Mouse (Mus musculus) liver, embryonic 16.5 days (tissue): Measurements from ENCODE around the gene Uap1. TPM values are rescaled to one million over a fixed set of nuclear protein-coding genes. Genes with fewer than 3 reads are reported as not detected.

Experiments
- ATAC-seq: fragments of 200-750 bp; cut with Nextera tagmentation; 2 replicates; pipeline ENCODE4 v1.8.0; 2017; ENCODE audit warnings: low read depth, mild to moderate bottlenecking, moderate number of reproducible peaks, moderate library complexity
- H3K27ac ChIP-seq: fragments of 300-500 bp; sonication (generic); 2 replicates; pipeline ENCODE4 v1.5.1; 2014; ENCODE audit warnings: mild to moderate bottlenecking, low read length
- H3K27me3 ChIP-seq: fragments of 300-500 bp; sonication (generic); 2 replicates; pipeline ENCODE4 v1.6.1; 2014; ENCODE audit warnings: low read depth, low read length, mixed read lengths; ENCODE audit not compliant: control insufficient read depth, insufficient read depth
- H3K36me3 ChIP-seq: fragments of 300-500 bp; sonication (generic); 2 replicates; pipeline ENCODE4 v1.6.1; 2014; ENCODE audit warnings: mild to moderate bottlenecking; ENCODE audit not compliant: control insufficient read depth, insufficient read depth
- H3K4me1 ChIP-seq: fragments of 300-500 bp; sonication (generic); 2 replicates; pipeline ENCODE4 v1.6.1; 2014; ENCODE audit warnings: low read depth, low read length, mixed read lengths; ENCODE audit not compliant: control insufficient read depth
- H3K4me2 ChIP-seq: fragments of 300-500 bp; sonication (generic); 2 replicates; pipeline ENCODE4 v1.6.1; 2014; ENCODE audit warnings: low read depth, low read length, mixed read lengths
- H3K4me3 ChIP-seq: fragments of 300-500 bp; sonication (generic); 2 replicates; pipeline ENCODE4 v1.5.1; 2014; ENCODE audit warnings: low read depth, mild to moderate bottlenecking, low read length
- H3K9ac ChIP-seq: fragments of 300-500 bp; sonication (generic); 2 replicates; pipeline ENCODE4 v1.6.1; 2014; ENCODE audit warnings: low read depth, low read length
- H3K9me3 ChIP-seq: fragments of 300-500 bp; sonication (generic); replicated peaks from 2 replicates; pipeline ENCODE4 v1.6.1; 2016; ENCODE audit warnings: low read length; ENCODE audit not compliant: control insufficient read depth
- WGBS: fragments of 180-500 bp; shearing (Covaris S2); extraction: QIAGEN DNeasy Blood & Tissue Kit; methylation state at CpG from one replicate; pipeline ENCODE4 v1.1.7; 2014; ENCODE audit not compliant: insufficient replicate concordance; 5-methylcytosine and 5-hydroxymethylcytosine counted together
- polyA plus RNA-seq: library from polyadenylated mRNA; unstranded; fragments of >200 nt; fragmentation: Nextera tagmentation; extraction: Ambion mirVana; gene quantifications from 2 replicates; pipeline ENCODE4 v1.2.1, GENCODE M21; 2015

Gene Uap1
- polyA plus RNA-seq, 1 experiment from 2014 or later = 27.3 TPM

GRCm38 (mm10) chr1:170206395-170206794 lies 31.6 kb upstream of the Uap1 start:
- ATAC-seq = no peak
- WGBS = 88% methylated on average over 6 of the region's 6 CpGs
- Histone ChIP-seq H3K36me3 (peaks cover 41% of the 10 kb centered on the region), H3K27me3 (no peaks in the 10 kb centered on the region), H3K9me3 (no peaks in the 10 kb centered on the region), H3K4me3 (no peak overlapping the region), H3K9ac (no peak overlapping the region), H3K4me2 (no peak overlapping the region), H3K4me1 (no peaks in the 10 kb centered on the region), H3K27ac (no peak overlapping the region)

- H3K4me2 ChIP-seq = no peak overlapping the region
- 73% methylated on average over 3 of the region's 3 CpGs for WGBS
- H3K27ac ChIP-seq = no peak overlapping the region
- ATAC-seq = no peak
- no peak overlapping the region for H3K4me3 ChIP-seq
- H3K27me3 ChIP-seq = no peaks in the 10 kb centered on the region
- no peak overlapping the region for H3K9ac ChIP-seq
- no peaks in the 10 kb centered on the region for H3K4me1 ChIP-seq
- H3K36me3 ChIP-seq = peaks cover 24% of the 10 kb centered on the region
- no peaks in the 10 kb centered on the region for H3K9me3 ChIP-seq
Measured at GRCm38 (mm10) chr1:170200379-170200778, 25.6 kb upstream of the Uap1 start.

DNA sequence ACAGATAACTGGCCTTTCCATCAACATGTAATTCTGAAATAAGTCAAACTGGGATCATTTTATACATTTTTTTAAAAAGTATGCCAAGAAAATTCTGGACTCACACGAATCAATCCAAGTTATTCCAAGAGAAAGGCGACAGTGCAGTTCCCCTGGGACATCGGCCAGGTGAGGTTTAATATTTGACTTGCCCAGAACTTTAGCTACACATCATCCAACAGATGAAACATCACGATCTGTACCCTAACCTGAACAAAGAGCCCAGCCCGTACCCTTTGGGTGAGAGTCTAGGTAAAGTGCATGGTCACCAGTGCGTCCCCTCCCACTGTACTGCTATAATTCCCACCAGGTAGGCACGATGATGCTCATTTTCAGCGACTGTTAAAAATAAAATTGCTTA lies 21.5 kb upstream of the Uap1 start:
- no peak overlapping the region for H3K9ac ChIP-seq
- no peak overlapping the region for H3K27ac ChIP-seq
- no peak overlapping the region for H3K4me3 ChIP-seq
- 0 out of 2 replicates have a peak, but pooled peaks have one; percentile 24 for ATAC-seq
- WGBS = 80% methylated on average over 8 of the region's 8 CpGs
- peaks cover 33% of the 10 kb centered on the region for H3K36me3 ChIP-seq
- no peak overlapping the region for H3K4me2 ChIP-seq
- H3K4me1 ChIP-seq = no peaks in the 10 kb centered on the region
- H3K27me3 ChIP-seq = no peaks in the 10 kb centered on the region
- no peaks in the 10 kb centered on the region for H3K9me3 ChIP-seq

DNA sequence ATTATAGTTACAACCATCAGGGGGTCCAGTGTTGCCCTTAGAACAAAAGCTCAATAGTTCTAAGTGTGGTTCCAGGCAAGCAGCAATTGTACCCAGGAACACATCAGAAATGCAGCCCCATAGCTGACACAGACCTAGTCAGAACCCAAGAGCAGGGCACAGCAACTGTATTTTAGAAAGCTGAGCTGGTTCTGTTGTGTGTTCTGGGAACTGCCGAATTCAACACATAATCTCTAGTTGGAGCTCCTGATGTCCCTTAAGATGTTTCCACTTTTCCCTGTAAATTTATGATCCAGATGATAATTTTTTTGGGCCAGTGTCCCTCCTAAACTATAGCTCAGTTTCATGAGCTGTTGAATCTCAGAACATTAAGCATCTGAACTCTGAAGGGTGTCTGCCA lies 17.2 kb upstream of the Uap1 start:
- Histone ChIP-seq H3K9ac (no peak overlapping the region), H3K27me3 (no peaks in the 10 kb centered on the region), H3K36me3 (peaks cover 18% of the 10 kb centered on the region), H3K27ac (no peak overlapping the region), H3K4me1 (no peaks in the 10 kb centered on the region), H3K4me3 (no peak overlapping the region), H3K4me2 (no peak overlapping the region), H3K9me3 (no peaks in the 10 kb centered on the region)
- WGBS = 81% methylated on average over 1 of the region's 1 CpGs
- ATAC-seq = no peak

DNA sequence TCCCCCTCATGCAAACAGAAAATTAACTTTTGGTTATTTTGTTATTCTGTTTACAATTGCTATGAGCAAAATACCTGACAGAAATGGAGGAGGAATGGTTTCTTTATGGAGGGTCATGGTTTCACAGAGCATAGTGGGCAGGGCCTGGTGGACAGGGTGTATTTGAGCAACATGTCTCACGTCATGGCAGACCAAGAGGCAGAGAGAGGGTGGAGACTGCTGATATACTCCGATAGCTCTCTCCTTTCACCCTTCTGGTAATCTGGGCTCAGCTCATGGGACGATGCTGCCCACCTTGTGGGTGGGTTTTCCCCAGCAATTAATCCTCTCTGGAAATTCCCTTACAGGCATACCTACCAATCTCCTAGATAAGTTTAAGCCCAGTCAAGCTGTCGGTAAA lies 15.5 kb upstream of the Uap1 start:
- Histone ChIP-seq H3K4me2 (no peak overlapping the region), H3K27ac (no peak overlapping the region), H3K9ac (no peak overlapping the region), H3K27me3 (no peaks in the 10 kb centered on the region), H3K4me3 (no peak overlapping the region), H3K9me3 (no peaks in the 10 kb centered on the region), H3K4me1 (no peaks in the 10 kb centered on the region), H3K36me3 (peaks cover 17% of the 10 kb centered on the region)
- 64% methylated on average over 4 of the region's 4 CpGs for WGBS
- no peak for ATAC-seq

GRCm38 (mm10) chr1:170188601-170189000 lies 13.8 kb upstream of the Uap1 start:
- H3K4me2 ChIP-seq = no peak overlapping the region
- no peak overlapping the region for H3K9ac ChIP-seq
- H3K4me3 ChIP-seq = no peak overlapping the region
- no peaks in the 10 kb centered on the region for H3K4me1 ChIP-seq
- WGBS = 76% methylated on average over 11 of the region's 11 CpGs
- H3K9me3 ChIP-seq = no peaks in the 10 kb centered on the region
- peaks cover 10% of the 10 kb centered on the region for H3K36me3 ChIP-seq
- H3K27ac ChIP-seq = no peak overlapping the region
- no peaks in the 10 kb centered on the region for H3K27me3 ChIP-seq
- no peak for ATAC-seq

- Histone ChIP-seq H3K4me1 (no peaks in the 10 kb centered on the region), H3K36me3 (no peaks in the 10 kb centered on the region), H3K9me3 (no peaks in the 10 kb centered on the region), H3K4me3 (no peak overlapping the region), H3K27ac (no peak overlapping the region), H3K9ac (no peak overlapping the region), H3K4me2 (no peak overlapping the region), H3K27me3 (no peaks in the 10 kb centered on the region)
- no peak for ATAC-seq
- WGBS = 62% methylated on average over 5 of the region's 5 CpGs
Measured at GRCm38 (mm10) chr1:170186531-170186930, 11.8 kb upstream of the Uap1 start.

GRCm38 (mm10) chr1:170185137-170185536 lies 10.4 kb upstream of the Uap1 start:
- no peak for ATAC-seq
- Histone ChIP-seq H3K4me3 (no peak overlapping the region), H3K9me3 (no peaks in the 10 kb centered on the region), H3K9ac (no peak overlapping the region), H3K4me1 (no peaks in the 10 kb centered on the region), H3K4me2 (no peak overlapping the region), H3K27ac (no peak overlapping the region), H3K27me3 (no peaks in the 10 kb centered on the region), H3K36me3 (no peaks in the 10 kb centered on the region)
- 45% methylated on average over 3 of the region's 3 CpGs for WGBS

- Histone ChIP-seq H3K27ac (no peak overlapping the region), H3K4me3 (no peak overlapping the region), H3K9ac (no peak overlapping the region), H3K27me3 (no peaks in the 10 kb centered on the region), H3K9me3 (no peaks in the 10 kb centered on the region), H3K36me3 (no peaks in the 10 kb centered on the region), H3K4me2 (no peak overlapping the region), H3K4me1 (peaks cover 3% of the 10 kb centered on the region)
- no peak for ATAC-seq
Measured at GRCm38 (mm10) chr1:170182706-170183105, 7.9 kb upstream of the Uap1 start.
